Mouse (Mus musculus) olfactory bulb, adult 2 months (tissue): ENCODE measurements around the gene Syt9.

Source experiments
- CTCF ChIP-seq: fragments of 200-500 bp; IDR thresholded peaks from 2 replicates; pipeline ENCODE4 v1.5.1; 2012; ENCODE audit warnings: low read depth, mild to moderate bottlenecking, low read length, moderate library complexity; ENCODE audit not compliant: insufficient read depth
- POLR2A ChIP-seq: fragments of 200-500 bp; IDR thresholded peaks from 2 replicates; pipeline ENCODE4 v1.6.1; 2012; ENCODE audit warnings: mild to moderate bottlenecking, low read depth, low read length, moderate library complexity; ENCODE audit not compliant: insufficient read depth

GRCm38 (mm10) chr7:107462962-107463361 is 92.4 kb downstream of the Syt9 start:
- no peak for TF ChIP-seq CTCF
- TF ChIP-seq POLR2A: no peak
